Comparison of ENCODE assay signal across 21 mouse cellular contexts in genomic region chr10:40491131-40491530, GRCm38 (mm10).
"Had no signal": no experiment of that assay in that cellular context is flagged by ENCODE, and none has a peak within 500 bp of the region (broad histone marks: within the 10 kb centered on the region; RNA-seq: fewer than 3 reads in every experiment).

No protein-coding gene starts in this region.

- H3K36me3 ChIP-seq: limb, embryonic 12.5 days; limb, embryonic 15.5 days; midbrain, embryonic 12.5 days; midbrain, embryonic 15.5 days; neural tube, embryonic 12.5 days; neural tube, embryonic 15.5 days had no signal

- H3K4me3 ChIP-seq: left cerebral cortex, adult 2 months; limb, embryonic 12.5 days; limb, embryonic 15.5 days; midbrain, embryonic 12.5 days; midbrain, embryonic 15.5 days; neural tube, embryonic 12.5 days; neural tube, embryonic 15.5 days had no signal

- H3K9me3 ChIP-seq: limb, embryonic 12.5 days; limb, embryonic 15.5 days; midbrain, embryonic 12.5 days; midbrain, embryonic 15.5 days; neural tube, embryonic 12.5 days; neural tube, embryonic 15.5 days had no signal

- H3K4me1 ChIP-seq: limb, embryonic 15.5 days; midbrain, embryonic 12.5 days; midbrain, embryonic 15.5 days; neural tube, embryonic 12.5 days; neural tube, embryonic 15.5 days had no signal

- H3K27ac ChIP-seq: limb, embryonic 12.5 days; limb, embryonic 15.5 days; liver, embryonic 14.5 days; macrophage; midbrain, embryonic 12.5 days; midbrain, embryonic 15.5 days; neural tube, embryonic 12.5 days; neural tube, embryonic 15.5 days; stomach, postnatal 0 days had no signal

- DNase-seq: kidney, postnatal 10 days; layer of hippocampus, postnatal 36 days; liver, postnatal 0 days; lung, embryonic 14.5 days; right cerebral cortex, adult 18-20 months; right cerebral cortex, postnatal 14 days; right cerebral cortex, postnatal 4 days; thymus, adult 2 months; thymus, postnatal 14 days; thymus, postnatal 4 days had no signal

- ATAC-seq: liver, postnatal 0 days; midbrain, embryonic 15.5 days had no signal

- H3K4me2 ChIP-seq: limb, embryonic 12.5 days; limb, embryonic 15.5 days; liver, embryonic 11.5 days; lung, embryonic 14.5 days; midbrain, embryonic 12.5 days; midbrain, embryonic 15.5 days; neural tube, embryonic 12.5 days; neural tube, embryonic 15.5 days had no signal

- H3K9ac ChIP-seq: limb, embryonic 12.5 days; limb, embryonic 15.5 days; liver, embryonic 14.5 days; liver, postnatal 0 days; lung, embryonic 14.5 days; midbrain, embryonic 12.5 days; midbrain, embryonic 15.5 days; neural tube, embryonic 12.5 days; neural tube, embryonic 15.5 days had no signal

- H3K27me3 ChIP-seq: limb, embryonic 12.5 days; limb, embryonic 15.5 days; midbrain, embryonic 12.5 days; midbrain, embryonic 15.5 days; neural tube, embryonic 12.5 days; neural tube, embryonic 15.5 days had no signal
